Mouse (Mus musculus): ENCODE data around the gene Osbp2.

- no peak for TF ChIP-seq HCFC1 (IDR thresholded peaks at IDR 0.05; ENCODE audit: borderline replicate concordance, insufficient read depth, low read length)
- no peak for TF ChIP-seq CHD2 (IDR thresholded peaks at IDR 0.05; ENCODE audit: low read depth, low read length)
Observed at GRCm38 (mm10) chr11:3823378-3823777, 40.3 kb downstream of the Osbp2 start.

Measured in ES-E14 (cell line).